Mouse (Mus musculus) megakaryocyte, embryonic 14.5 days (primary cell): ENCODE measurements at regions not wholly inside any gene's neighbourhood (a gene's known extent, or its start where the extent isn't known, plus 50 kb on each side); places are given as distances from the start of the nearest gene placed in this dataset.

Experiments
- FLI1 ChIP-seq: IDR thresholded peaks from 2 replicates; pipeline ENCODE4 v1.6.1; 2012; ENCODE audit warnings: low read length, inconsistent platforms, mixed read lengths
- GATA1 ChIP-seq: IDR thresholded peaks from 3 replicates; pipeline ENCODE4 v1.6.1; 2012; ENCODE audit warnings: mixed read lengths, low read length, inconsistent platforms, borderline replicate concordance

DNA sequence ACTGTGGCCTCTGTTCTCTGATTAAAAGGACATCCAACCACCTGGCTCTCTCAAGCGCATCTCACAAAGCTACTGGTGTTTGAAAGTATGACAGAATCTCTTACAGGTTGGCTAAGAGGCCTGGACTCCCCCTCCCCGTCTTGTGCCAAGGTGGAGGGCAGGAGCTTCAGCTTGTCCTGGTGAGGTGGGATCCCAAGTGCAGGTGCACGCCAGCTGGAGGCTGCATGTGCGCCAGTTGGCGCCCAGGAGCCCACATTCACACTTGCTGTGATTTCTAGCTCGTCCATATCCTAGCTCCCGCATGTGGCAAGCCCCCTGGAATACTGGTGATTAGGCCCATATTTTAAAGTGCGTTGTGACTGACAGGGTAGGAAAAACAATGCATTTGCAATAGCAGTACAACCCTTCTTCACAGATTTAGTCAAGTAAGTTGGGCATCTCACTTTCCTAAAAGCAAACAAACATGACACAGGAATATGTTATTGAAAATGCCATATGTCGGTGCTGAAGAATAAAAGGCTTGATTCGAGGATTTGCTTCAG is 292.8 kb upstream of the Tenm3 start:
- TF ChIP-seq GATA1 (no peak), FLI1 (no peak)
